Mouse (Mus musculus) left cerebral cortex, postnatal 36 days (tissue): ENCODE measurements at regions not wholly inside any gene's neighbourhood (a gene's known extent, or its start where the extent isn't known, plus 50 kb on each side); places are given as distances from the start of the nearest gene placed in this dataset.

Source experiments
- DNase-seq, 2 experiments: peaks; one replicate each; pipeline ENCODE4 v3.0.0; 2021 to 2022; ENCODE audit warnings: low spot score in 2 of 2, mixed read lengths in 1 of 2
- intact Hi-C: fragments of 180-260 bp; cut with DNase I; formaldehyde crosslinking; loops from one replicate; pipeline ENCODE4 v1.15.1; 2025

DNA sequence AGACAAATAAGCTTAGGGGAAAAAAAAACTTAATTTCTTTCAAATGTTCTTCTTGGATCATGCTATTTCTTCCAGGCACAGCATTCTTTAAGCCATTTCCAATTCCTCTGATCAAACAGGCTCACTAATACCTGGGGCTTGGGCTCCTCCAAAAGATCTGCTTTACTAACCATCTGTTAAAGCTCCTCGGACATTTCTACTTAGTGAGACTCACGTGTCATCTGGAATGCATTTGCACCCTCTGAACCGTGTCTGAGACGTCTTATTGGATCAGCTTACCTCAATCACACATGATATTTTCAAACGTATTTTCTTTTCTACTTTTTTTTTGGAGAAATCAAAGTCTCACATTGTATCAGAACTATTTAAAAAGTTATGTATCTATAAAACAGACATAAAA lies 132.4 kb downstream of the Npr3 start:
- no peak for DNase-seq
- intact Hi-C loops, result no loop called here

- DNase-seq, result no peak
- intact Hi-C loops, result no loop called here
These were observed 136.5 kb downstream of the Npr3 start for GRCm38 (mm10) chr15:11770596-11770995.

DNA sequence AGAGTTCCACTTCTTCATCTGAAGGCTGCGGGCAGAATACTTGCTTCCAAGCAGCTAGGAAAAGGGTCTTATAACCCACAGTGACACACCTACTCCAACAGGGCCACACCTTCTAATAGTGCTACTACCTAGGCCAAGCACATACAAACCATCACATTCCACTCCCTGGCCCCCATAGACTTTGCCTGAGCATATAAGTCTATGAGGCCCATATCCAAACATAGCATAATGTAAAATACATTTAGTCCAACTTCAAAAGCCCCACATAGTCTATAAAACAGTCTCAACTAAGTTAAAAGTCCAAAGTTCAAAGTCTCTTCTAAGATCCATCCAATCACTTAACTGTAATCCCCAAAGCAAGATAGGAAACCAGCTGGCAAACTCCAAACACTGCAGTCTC lies 149.1 kb downstream of the Npr3 start:
- no peak for DNase-seq
- intact Hi-C loops, result no loop called here

GRCm38 (mm10) chr15:11756786-11757185 lies 150.3 kb downstream of the Npr3 start:
- no peak for DNase-seq
- intact Hi-C loops, result no loop called here

DNA sequence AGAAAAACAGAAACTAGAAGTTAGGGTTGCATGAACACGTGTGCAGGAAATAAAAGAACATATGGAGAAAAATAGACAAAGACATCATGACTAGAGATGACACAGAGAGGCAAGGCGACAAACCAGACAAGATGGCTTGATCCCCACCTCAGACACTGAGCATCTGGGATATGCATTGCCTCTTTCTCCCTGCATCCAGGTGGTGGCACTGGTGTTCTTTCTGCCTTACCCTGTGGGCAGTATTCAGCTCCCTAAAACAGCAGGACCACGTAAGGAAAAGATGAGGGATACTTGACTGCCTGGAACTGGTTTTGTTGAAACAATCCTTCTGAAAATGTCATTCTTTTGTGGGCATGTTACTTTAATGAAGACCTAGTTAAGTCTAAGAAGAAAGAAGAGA lies 153.9 kb downstream of the Npr3 start:
- intact Hi-C loops, result loop anchor here (1.0 to 2.0 kb wide), 2 partner anchors 154 to 213 kb away; partner anchors contain the start of gene Npr3
- DNase-seq, result peak; percentile 19 to 47

DNA sequence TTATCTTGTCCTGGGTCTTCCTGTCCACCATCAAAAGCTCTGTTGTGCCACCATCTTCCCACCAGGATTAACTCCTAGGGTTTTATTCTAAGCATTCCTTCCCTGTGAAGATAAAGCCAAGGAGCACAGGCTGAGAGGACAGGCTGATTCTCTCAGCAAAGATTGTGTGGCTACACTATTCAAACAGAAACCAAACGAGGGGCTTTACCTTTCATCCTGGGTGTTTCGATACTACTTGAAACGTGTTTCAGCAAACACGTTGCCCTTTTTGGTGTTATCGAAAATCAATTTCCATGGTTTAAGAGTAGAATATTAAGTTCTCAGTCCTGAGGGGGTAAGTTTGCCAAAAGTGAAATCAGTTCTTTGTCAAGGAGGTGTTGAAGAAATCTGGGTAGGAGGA lies 156.2 kb downstream of the Npr3 start:
- no peak for DNase-seq
- intact Hi-C loops, result no loop called here

GRCm38 (mm10) chr15:11749509-11749908 lies 157.6 kb downstream of the Npr3 start:
- DNase-seq, result peak; percentile 13 to 22

DNA sequence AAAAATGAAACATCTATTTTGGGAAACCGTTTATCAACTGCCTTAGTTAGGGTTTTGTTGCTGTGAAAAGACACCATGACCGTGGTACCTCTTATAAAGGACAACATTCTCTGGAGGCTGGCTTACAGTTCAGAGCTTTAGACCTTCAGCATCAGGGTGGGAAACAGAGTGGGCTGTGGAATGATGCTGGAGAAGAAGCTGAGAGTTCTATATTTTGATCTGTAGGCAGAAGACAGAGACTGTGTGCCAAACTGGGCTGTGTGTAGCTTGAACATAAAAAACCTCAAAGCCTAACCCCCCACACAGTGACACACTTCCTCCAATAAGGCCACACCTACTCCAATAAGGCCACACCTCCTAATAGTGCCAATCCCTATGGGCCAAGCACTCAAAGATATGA lies 158.8 kb downstream of the Npr3 start:
- intact Hi-C loops, result loop anchor here (10.0 kb wide), 1 partner anchor 344 kb away; no protein-coding TSS in a partner anchor
- DNase-seq, result no peak

More at GRCm38 (mm10) chr15:11749509-11749908, 157.6 kb downstream of the Npr3 start:
- intact Hi-C loops, result loop anchor here (10.0 kb wide), 1 partner anchor 345 kb away; no protein-coding TSS in a partner anchor

DNA sequence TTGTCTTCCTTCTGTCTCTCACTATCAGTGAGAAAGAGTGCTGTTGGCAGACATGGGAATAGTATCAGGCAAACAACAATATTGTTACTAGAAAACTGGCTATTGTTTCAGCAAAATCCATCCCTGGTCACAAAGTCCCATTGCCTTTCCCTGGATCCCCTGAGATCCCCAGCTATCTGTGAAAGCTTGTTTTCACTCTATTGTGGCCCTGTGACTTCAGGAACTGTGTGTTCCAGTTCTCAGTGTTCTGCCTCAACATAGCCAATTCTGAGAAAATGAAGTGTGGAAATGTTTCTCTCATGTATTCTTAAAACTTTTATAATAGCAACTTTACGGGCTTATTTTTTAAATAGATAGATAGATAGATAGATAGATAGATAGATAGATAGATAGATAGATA lies 160.3 kb downstream of the Npr3 start:
- intact Hi-C loops, result loop anchor here (10.0 kb wide), 1 partner anchor 342 kb away; no protein-coding TSS in a partner anchor
- DNase-seq, result no peak

GRCm38 (mm10) chr15:11745629-11746372 lies 161.3 kb downstream of the Npr3 start:
- DNase-seq, result no peak
- intact Hi-C loops, result loop anchor here (10.0 kb wide), 1 partner anchor 341 kb away; no protein-coding TSS in a partner anchor

DNA sequence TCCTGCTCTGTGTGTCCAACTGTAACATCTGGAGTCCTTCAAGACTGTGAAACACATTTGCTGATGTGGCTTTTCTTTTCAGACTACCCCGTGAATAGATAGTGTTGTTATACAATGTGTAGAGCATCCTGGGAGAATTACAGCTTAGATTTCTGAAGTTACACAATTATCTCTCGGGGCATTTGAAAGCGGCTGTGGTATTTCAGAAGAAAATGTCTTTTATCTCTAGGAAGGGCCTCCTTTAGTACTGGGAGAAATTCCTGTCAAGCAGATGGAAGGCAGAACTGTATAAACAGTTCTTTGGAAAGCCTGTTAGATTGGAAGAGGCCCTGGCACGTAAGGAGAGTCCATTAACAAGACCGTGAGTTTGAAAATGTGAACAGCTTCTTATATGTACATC lies 162.2 kb downstream of the Npr3 start:
- intact Hi-C loops, result loop anchor here (10.0 kb wide), 1 partner anchor 340 kb away; no protein-coding TSS in a partner anchor
- DNase-seq, result no peak

GRCm38 (mm10) chr15:11744296-11744695 lies 162.8 kb downstream of the Npr3 start:
- intact Hi-C loops, result loop anchor here (10.0 kb wide), 1 partner anchor 339 kb away; no protein-coding TSS in a partner anchor
- no peak for DNase-seq

GRCm38 (mm10) chr15:11742820-11743219 lies 164.3 kb downstream of the Npr3 start:
- DNase-seq, result no peak
- intact Hi-C loops, result loop anchor here (10.0 kb wide), 1 partner anchor 338 kb away; no protein-coding TSS in a partner anchor

DNA sequence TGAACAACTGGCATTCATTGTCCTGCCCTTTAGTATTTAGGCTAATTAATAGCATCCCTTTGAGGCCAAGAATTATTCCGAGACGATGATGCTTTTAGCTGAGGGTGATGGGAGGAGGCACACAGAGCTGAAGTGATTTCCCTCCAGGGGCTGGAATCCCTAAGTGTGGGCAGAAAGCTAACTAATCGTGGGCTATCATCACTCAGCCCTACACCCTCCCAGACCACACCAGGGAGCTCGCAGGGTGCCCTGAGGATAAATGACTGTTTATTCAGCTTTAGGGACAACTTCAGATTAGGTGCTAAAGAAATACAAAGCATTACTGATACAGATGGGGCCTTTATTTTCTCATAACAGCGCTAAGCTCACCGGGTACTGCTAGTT lies 164.7 kb downstream of the Npr3 start:
- intact Hi-C loops, result loop anchor here (10.0 kb wide), 1 partner anchor 338 kb away; no protein-coding TSS in a partner anchor
- DNase-seq, result no peak

GRCm38 (mm10) chr15:11741598-11742345 lies 165.3 kb downstream of the Npr3 start:
- DNase-seq, result peak in 1 of 2 experiments; percentile 15
- intact Hi-C loops, result loop anchor here (10.0 kb wide), 1 partner anchor 337 kb away; no protein-coding TSS in a partner anchor

GRCm38 (mm10) chr15:11737436-11738000 lies 169.6 kb downstream of the Npr3 start:
- intact Hi-C loops, result no loop called here
- DNase-seq, result no peak

DNA sequence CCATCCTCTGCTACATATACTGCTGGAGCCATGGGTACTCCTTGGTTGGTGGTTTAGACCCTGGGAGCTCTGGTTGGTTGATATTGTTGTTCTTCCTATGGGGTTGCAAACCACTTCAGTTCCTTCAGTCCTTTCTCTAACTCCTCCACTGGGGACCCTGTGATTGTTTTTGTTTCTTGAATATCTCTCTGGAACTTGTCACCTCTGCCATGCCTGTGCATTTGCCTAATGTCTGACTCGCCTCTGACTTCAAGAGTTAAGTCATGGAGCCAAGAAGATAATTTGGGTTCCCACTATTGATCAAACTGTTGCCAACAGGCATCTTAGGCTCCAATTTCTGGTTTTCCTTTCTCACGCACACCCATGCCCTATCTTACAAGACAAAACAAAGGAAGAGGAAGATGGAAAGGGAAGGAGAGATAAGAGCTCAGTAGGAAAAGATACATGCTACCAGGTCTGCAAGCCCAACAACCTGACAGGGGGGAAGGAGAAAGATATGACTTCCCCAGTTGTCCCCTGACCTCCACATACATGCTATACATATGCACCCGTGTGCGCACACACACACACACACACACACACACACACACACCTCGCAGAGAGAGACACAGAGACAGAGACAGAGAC lies 172.3 kb downstream of the Npr3 start:
- no peak for DNase-seq
- intact Hi-C loops, result no loop called here

GRCm38 (mm10) chr15:11729381-11729780 lies 177.7 kb downstream of the Npr3 start:
- no peak for DNase-seq
- intact Hi-C loops, result no loop called here

- DNase-seq, result no peak
- intact Hi-C loops, result no loop called here
These were observed 181.2 kb downstream of the Npr3 start for GRCm38 (mm10) chr15:11725620-11726530.
